Mouse (Mus musculus) ES-E14 (cell line): ENCODE results near the gene Lamtor2. TPM values are rescaled to one million over a fixed set of nuclear protein-coding genes. Genes with fewer than 3 reads are reported as not detected.

Experiments used
- DNase-seq: peaks from one replicate; pipeline ENCODE4 v3.0.0-alpha.2; 2013; ENCODE audit warnings: low read depth, low spot score
- H3K27ac ChIP-seq: 2 replicates; pipeline ENCODE4 v1.5.1; 2012; ENCODE audit warnings: low read depth, mild to moderate bottlenecking, low read length, moderate library complexity, mixed read lengths; ENCODE audit not compliant: poor library complexity, insufficient read depth, severe bottlenecking
- H3K36me3 ChIP-seq: 2 replicates; pipeline ENCODE4 v1.6.1; 2012; ENCODE audit warnings: mild to moderate bottlenecking, low read length, moderate library complexity, mixed read lengths; ENCODE audit not compliant: control insufficient read depth, poor library complexity, insufficient read depth, severe bottlenecking
- H3K4me1 ChIP-seq, 2 experiments: fragments of 150-350 bp in 1 of 2; sonication (generic) in 1 of 2; 2 replicates each; pipeline ENCODE4 v1.6.1; 2012; ENCODE audit warnings: low read length in 2 of 2, mild to moderate bottlenecking in 1 of 2, mixed read lengths in 1 of 2; ENCODE audit not compliant: control insufficient read depth in 2 of 2, insufficient read depth in 2 of 2, poor library complexity in 1 of 2
- H3K4me3 ChIP-seq, 2 experiments: fragments of 150-350 bp in 1 of 2; sonication (generic) in 1 of 2; 2 replicates each; pipeline ENCODE4 v1.5.1; 2012; ENCODE audit warnings: low read length in 2 of 2, low read depth in 1 of 2, mild to moderate bottlenecking in 1 of 2, mixed read lengths in 1 of 2; ENCODE audit not compliant: insufficient read depth in 1 of 2, poor library complexity in 1 of 2, severe bottlenecking in 1 of 2
- H3K9ac ChIP-seq: 2 replicates; pipeline ENCODE4 v1.6.1; 2012; ENCODE audit warnings: low read depth, mild to moderate bottlenecking, low read length, mixed read lengths; ENCODE audit not compliant: poor library complexity, insufficient read depth, severe bottlenecking
- H3K9me3 ChIP-seq: fragments of 150-350 bp; sonication (generic); 2 replicates; pipeline ENCODE4 v1.6.1; 2012; ENCODE audit warnings: low read depth, mild to moderate bottlenecking, low read length; ENCODE audit not compliant: control insufficient read depth, insufficient read depth
- CHD2 ChIP-seq: IDR thresholded peaks from 2 replicates; pipeline ENCODE4 v1.6.1; 2014; ENCODE audit warnings: mild to moderate bottlenecking, low read depth, low read length, inconsistent platforms
- HCFC1 ChIP-seq: IDR thresholded peaks from 2 replicates; pipeline ENCODE4 v1.6.1; 2012; ENCODE audit warnings: low read length, inconsistent platforms, borderline replicate concordance; ENCODE audit not compliant: insufficient read depth
- MAFK ChIP-seq: IDR thresholded peaks from 2 replicates; pipeline ENCODE4 v1.6.1; 2014; ENCODE audit warnings: mild to moderate bottlenecking, low read depth, low read length, inconsistent platforms; ENCODE audit not compliant: insufficient read depth
- ZC3H11A ChIP-seq: IDR thresholded peaks from 2 replicates; pipeline ENCODE4 v1.6.1; 2012; ENCODE audit warnings: low read depth, mild to moderate bottlenecking, inconsistent platforms, low read length, borderline replicate concordance
- ZNF384 ChIP-seq: IDR thresholded peaks from 2 replicates; pipeline ENCODE4 v1.6.1; 2012; ENCODE audit warnings: low read depth, low read length, inconsistent platforms
- in situ Hi-C, 2 experiments: fragments of 600-800 bp; cut with MboI; formaldehyde crosslinking; loops; one replicate each; pipeline ENCODE4 v1.15.1; 2025; ENCODE audit warnings: low sequenced_read_pairs in 2 of 2, inconsistent platforms in 1 of 2; ENCODE audit not compliant: unreplicated experiment in 2 of 2
- total RNA-seq: library from RNA; depleted of rRNA; stranded (reverse); fragments of 300-350 nt; gene quantifications from 2 replicates; pipeline ENCODE4 v1.2.3, GENCODE M21; 2012

Gene Lamtor2
- total RNA-seq, 1 experiment = 108 TPM

GRCm38 (mm10) chr3:88531348-88532298, 21.3 kb downstream of the Lamtor2 start:
- H3K36me3 ChIP-seq = peaks cover 9% of the 10 kb centered on the region
- peak overlapping the region; percentile 95 for H3K27ac ChIP-seq
- H3K4me1 ChIP-seq = peaks cover 8 to 30% of the 10 kb centered on the region in 2 experiments; a peak in 3 of 4 replicates
- in situ Hi-C loops = no loop called here
- H3K9me3 ChIP-seq = no peaks in the 10 kb centered on the region
- no peak for DNase-seq
- TF ChIP-seq HCFC1 (peak; percentile 96), MAFK (no peak)
- H3K4me3 ChIP-seq = peak overlapping the region; percentile 95 to 96
- peak overlapping the region; percentile 93 for H3K9ac ChIP-seq

- in situ Hi-C loops = no loop called here
- Histone ChIP-seq H3K9me3 (no peaks in the 10 kb centered on the region), H3K36me3 (peaks cover 5% of the 10 kb centered on the region), H3K27ac (peak overlapping the region; percentile 95; the same call in 1 of the 2 replicates), H3K9ac (peak overlapping the region; percentile 41; the same call in 1 of the 2 replicates), H3K4me1 (peaks cover 6 to 25% of the 10 kb centered on the region in 2 experiments; a peak in 3 of 4 replicates), H3K4me3 (peak overlapping the region; percentile 95 to 96)
- TF ChIP-seq CHD2 (no peak), ZNF384 (no peak), MAFK (no peak), HCFC1 (no peak), ZC3H11A (no peak)
- peak; percentile 81 for DNase-seq
These were observed 22.6 kb downstream of the Lamtor2 start for GRCm38 (mm10) chr3:88530082-88530864.

GRCm38 (mm10) chr3:88529204-88530000, 23.5 kb downstream of the Lamtor2 start:
- Histone ChIP-seq H3K4me3 (peak overlapping the region in 1 of 2 experiments; percentile 96; a peak in 3 of 4 replicates), H3K4me1 (peaks cover 6 to 17% of the 10 kb centered on the region in 2 experiments; a peak in 3 of 4 replicates), H3K9me3 (no peaks in the 10 kb centered on the region), H3K27ac (peak overlapping the region; percentile 95; the same call in 1 of the 2 replicates), H3K9ac (peak overlapping the region; percentile 21; the same call in 1 of the 2 replicates), H3K36me3 (peaks cover 8% of the 10 kb centered on the region)
- no peak for TF ChIP-seq HCFC1
- TF ChIP-seq ZNF384 = no peak
- no peak for TF ChIP-seq ZC3H11A
- TF ChIP-seq MAFK = no peak
- DNase-seq = no peak
- in situ Hi-C loops = no loop called here

- TF ChIP-seq HCFC1 = no peak
- TF ChIP-seq MAFK = no peak
- no peak for TF ChIP-seq ZNF384
- TF ChIP-seq CHD2 = no peak
- TF ChIP-seq ZC3H11A = no peak
- in situ Hi-C loops = no loop called here
- no peak for DNase-seq
- Histone ChIP-seq H3K27ac (no peak overlapping the region), H3K9me3 (no peaks in the 10 kb centered on the region), H3K4me1 (peaks cover 6 to 13% of the 10 kb centered on the region in 2 experiments; a peak in 3 of 4 replicates), H3K4me3 (no peak overlapping the region), H3K36me3 (peaks cover 14% of the 10 kb centered on the region), H3K9ac (no peak overlapping the region)
These were observed 24.2 kb downstream of the Lamtor2 start for GRCm38 (mm10) chr3:88528646-88529045.
